Mouse (Mus musculus) midbrain, postnatal 0 days (tissue): ENCODE measurements around the gene Gapvd1. TPM values are rescaled to one million over a fixed set of nuclear protein-coding genes. Genes with fewer than 3 reads are reported as not detected.

Experiments used
- ATAC-seq: fragments of 200-750 bp; cut with Nextera tagmentation; 2 replicates; pipeline ENCODE4 v1.8.0; 2017; ENCODE audit warnings: moderate number of reproducible peaks, mild to moderate bottlenecking, moderate TSS enrichment, moderate library complexity; ENCODE audit not compliant: low FRiP score
- DNase-seq: peaks from one replicate; pipeline ENCODE4 v3.0.0-alpha.2; 2015; ENCODE audit warnings: low spot score
- H3K27ac ChIP-seq: fragments of 300-500 bp; sonication (generic); 2 replicates; pipeline ENCODE4 v1.5.1; 2014; ENCODE audit warnings: low read depth, mild to moderate bottlenecking, low read length, mixed read lengths
- H3K27me3 ChIP-seq: fragments of 300-500 bp; sonication (generic); 2 replicates; pipeline ENCODE4 v1.6.1; 2014; ENCODE audit warnings: low read length, control low read depth, mixed read lengths; ENCODE audit not compliant: insufficient read depth
- H3K36me3 ChIP-seq: fragments of 300-500 bp; sonication (generic); 2 replicates; pipeline ENCODE4 v1.6.1; 2014; ENCODE audit warnings: low read length, control low read depth, mixed read lengths; ENCODE audit not compliant: insufficient read depth
- H3K4me1 ChIP-seq: fragments of 300-500 bp; sonication (generic); 2 replicates; pipeline ENCODE4 v1.6.1; 2014; ENCODE audit warnings: mild to moderate bottlenecking, control low read depth, antibody characterized with exemption, low read length, mixed read lengths; ENCODE audit not compliant: insufficient read depth
- H3K4me2 ChIP-seq: fragments of 300-500 bp; sonication (generic); 2 replicates; pipeline ENCODE4 v1.6.1; 2014; ENCODE audit warnings: low read depth, mild to moderate bottlenecking, low read length, mixed read lengths; ENCODE audit not compliant: poor library complexity, severe bottlenecking
- H3K4me3 ChIP-seq: fragments of 300-500 bp; sonication (generic); 2 replicates; pipeline ENCODE4 v1.5.1; 2014; ENCODE audit warnings: low read depth, mild to moderate bottlenecking, low read length, moderate library complexity
- H3K9ac ChIP-seq: fragments of 300-500 bp; sonication (generic); replicated peaks from 2 replicates; pipeline ENCODE4 v1.6.1; 2014; ENCODE audit warnings: mild to moderate bottlenecking, low read length, moderate library complexity, mixed read lengths; ENCODE audit not compliant: poor library complexity, severe bottlenecking
- H3K9me3 ChIP-seq: fragments of 300-500 bp; sonication (generic); 2 replicates; pipeline ENCODE4 v1.6.1; 2016; ENCODE audit warnings: low read length, control low read depth
- CTCF ChIP-seq: IDR thresholded peaks from 2 replicates; pipeline ENCODE4 v1.5.1; 2016; ENCODE audit warnings: antibody characterized with exemption, mild to moderate bottlenecking
- WGBS: fragments of 180-500 bp; shearing (Covaris S2); extraction: QIAGEN DNeasy Blood & Tissue Kit; methylation state at CpG from one replicate; pipeline ENCODE4 v1.1.7; 2014; 5-methylcytosine and 5-hydroxymethylcytosine counted together
- polyA plus RNA-seq: library from polyadenylated mRNA; unstranded; fragments of >200 nt; fragmentation: Nextera tagmentation; extraction: Ambion mirVana; gene quantifications from 2 replicates; pipeline ENCODE4 v1.2.1, GENCODE M21; 2015
- total RNA-seq: library from RNA; depleted of rRNA; stranded (reverse); fragments of >200 nt; gene quantifications from 2 replicates; pipeline ENCODE4 v1.2.3, GENCODE M21; 2014

Gapvd1 gene
- total and polyA plus RNA-seq, 2 experiments from 2014 or later = 87.9 to 89.2 TPM

DNA sequence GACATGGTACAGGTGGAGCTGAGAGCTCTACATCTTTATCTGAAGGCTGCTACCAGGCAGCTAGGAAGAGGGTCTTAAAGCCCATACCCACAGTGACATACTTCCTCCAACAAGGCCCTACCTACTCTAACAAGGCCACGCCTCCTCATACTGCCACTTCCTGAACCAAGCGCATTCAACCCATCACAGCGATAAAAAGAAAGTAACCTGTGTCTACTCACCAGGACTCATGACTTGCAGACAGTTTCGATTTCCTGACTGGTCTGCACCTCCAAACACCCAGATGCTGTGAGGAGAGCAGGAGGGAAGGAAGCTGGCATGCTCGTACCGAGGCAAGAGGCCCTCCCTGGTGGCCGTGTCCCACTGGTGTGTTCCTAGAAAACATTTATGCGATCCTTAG, 35.2 kb upstream of the Gapvd1 start:
- no peak for TF ChIP-seq CTCF
- Histone ChIP-seq H3K4me2 (no peak overlapping the region), H3K4me1 (no peaks in the 10 kb centered on the region), H3K36me3 (peaks cover 10% of the 10 kb centered on the region), H3K4me3 (no peak overlapping the region), H3K27ac (no peak overlapping the region), H3K9me3 (no peaks in the 10 kb centered on the region), H3K27me3 (no peaks in the 10 kb centered on the region), H3K9ac (no peak overlapping the region)
- no peak for DNase-seq
- WGBS = 96% methylated on average over 8 of the region's 8 CpGs
- ATAC-seq = no peak

DNA sequence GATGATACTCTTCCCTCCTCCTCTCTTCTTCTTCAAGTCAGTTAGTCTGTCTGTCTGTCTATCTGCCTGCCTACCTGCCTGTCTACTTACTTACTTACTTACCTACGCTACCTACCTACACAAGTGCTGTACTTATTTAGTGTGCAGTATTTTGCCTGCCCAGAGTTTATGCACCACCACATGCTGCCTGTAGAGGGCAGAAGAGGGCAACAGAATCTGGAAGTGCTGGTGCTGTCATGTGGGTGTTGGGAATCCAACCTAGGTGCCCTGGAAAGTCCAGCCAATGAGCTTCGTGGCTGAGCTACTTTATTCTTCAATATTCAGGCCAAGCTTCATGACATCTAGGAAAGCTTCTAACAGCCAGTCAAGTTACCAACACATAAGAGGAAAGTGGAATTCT, 29.1 kb upstream of the Gapvd1 start:
- Histone ChIP-seq H3K4me1 (no peaks in the 10 kb centered on the region), H3K4me3 (no peak overlapping the region), H3K27ac (no peak overlapping the region), H3K36me3 (peaks cover 22% of the 10 kb centered on the region), H3K27me3 (no peaks in the 10 kb centered on the region), H3K9ac (no peak overlapping the region), H3K4me2 (no peak overlapping the region), H3K9me3 (no peaks in the 10 kb centered on the region)
- DNase-seq (no peak), ATAC-seq (no peak)
- TF ChIP-seq CTCF = peak; percentile 79
- 77% methylated on average over 2 of the region's 2 CpGs for WGBS

DNA sequence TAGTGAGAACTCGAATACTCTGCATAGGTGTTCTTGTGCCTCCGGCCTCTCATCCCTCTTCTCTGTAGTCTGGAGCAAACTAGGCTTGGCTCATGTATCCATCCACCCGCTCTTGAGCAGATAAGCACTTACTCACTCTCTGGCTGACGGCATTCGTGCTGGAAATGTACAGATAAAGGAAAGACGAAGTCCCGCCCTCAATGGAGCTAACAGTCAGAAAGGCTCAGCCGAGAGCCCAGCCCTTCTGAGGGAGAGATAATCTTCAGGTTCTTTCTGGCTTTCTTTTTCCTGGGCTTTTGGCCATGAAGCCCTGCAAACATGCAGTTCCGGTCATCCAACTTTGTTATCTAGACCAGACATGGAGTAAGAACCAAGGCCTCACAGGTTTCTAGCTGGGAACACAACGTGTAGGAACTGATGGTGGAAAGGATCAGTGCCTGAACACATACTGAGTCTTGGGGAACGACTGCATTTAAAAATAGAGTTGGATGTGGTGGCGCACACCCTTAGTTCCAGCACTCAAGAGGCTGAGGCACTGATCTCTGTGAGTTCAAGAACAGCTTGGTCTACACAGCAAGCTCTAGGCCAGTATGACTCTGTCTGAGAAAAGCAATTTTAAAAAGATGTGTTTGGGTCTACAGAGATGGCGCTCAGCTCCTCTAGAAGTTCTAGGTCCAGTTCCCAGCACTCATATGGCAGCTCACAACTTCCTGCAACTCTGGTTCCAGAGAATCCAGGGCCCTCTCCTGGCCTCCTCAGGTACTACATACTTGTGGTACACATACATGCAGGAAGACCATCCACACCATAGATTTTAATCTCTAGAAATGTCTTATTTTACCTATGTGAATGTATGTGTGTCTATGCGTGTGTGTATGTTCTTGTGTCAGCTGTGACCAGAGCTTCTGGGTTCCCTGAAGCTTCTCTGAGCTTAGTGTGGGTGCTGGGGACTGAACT, 28.3 kb upstream of the Gapvd1 start:
- H3K9ac ChIP-seq = no peak overlapping the region
- no peaks in the 10 kb centered on the region for H3K4me1 ChIP-seq
- no peak overlapping the region for H3K4me3 ChIP-seq
- H3K4me2 ChIP-seq = no peak overlapping the region
- ATAC-seq (no peak), DNase-seq (no peak)
- whole genome bisulfite sequencing = 93% methylated on average over 14 of the region's 14 CpGs
- peaks cover 20% of the 10 kb centered on the region for H3K36me3 ChIP-seq
- H3K27me3 ChIP-seq = no peaks in the 10 kb centered on the region
- no peak overlapping the region for H3K27ac ChIP-seq
- H3K9me3 ChIP-seq = no peaks in the 10 kb centered on the region
- TF ChIP-seq CTCF = no peak

DNA sequence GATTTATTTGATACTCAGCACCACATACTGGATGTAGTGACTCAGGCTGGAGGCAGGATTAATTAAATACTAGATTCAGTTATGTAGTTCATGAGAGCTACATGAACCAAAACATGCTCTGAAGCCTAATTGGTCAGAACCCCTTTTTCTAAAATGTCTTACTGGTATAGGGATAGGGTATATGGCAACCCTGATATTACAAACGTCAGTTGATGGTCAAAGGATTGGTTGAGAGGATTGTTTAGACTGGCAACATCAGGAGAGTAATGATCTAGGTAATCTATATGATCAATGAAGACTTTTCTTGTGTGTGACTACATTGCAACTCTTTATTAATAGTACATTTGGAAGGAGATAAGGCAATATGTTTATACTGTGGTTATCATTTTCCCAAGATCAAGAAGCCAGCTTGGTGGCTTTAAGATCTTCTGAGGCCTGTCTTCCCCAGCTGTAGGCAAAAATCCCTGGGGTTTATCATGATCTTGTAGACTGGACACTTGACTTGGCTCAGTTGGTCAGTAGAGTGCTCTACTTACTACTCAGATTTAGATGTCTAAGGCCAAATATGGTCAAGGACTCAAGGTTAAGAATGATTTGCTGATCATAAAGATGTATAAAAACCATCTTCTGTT, 22.3 kb upstream of the Gapvd1 start:
- H3K36me3 ChIP-seq = peaks cover 42% of the 10 kb centered on the region
- DNase-seq = no peak
- 54% methylated on average over 1 of the region's 1 CpGs for WGBS
- H3K4me3 ChIP-seq = no peak overlapping the region
- H3K27ac ChIP-seq = no peak overlapping the region
- no peak for TF ChIP-seq CTCF
- no peak overlapping the region for H3K9ac ChIP-seq
- no peak for ATAC-seq
- no peak overlapping the region; the same call in 1 of the 2 replicates for H3K4me2 ChIP-seq
- H3K27me3 ChIP-seq = no peaks in the 10 kb centered on the region
- no peaks in the 10 kb centered on the region for H3K9me3 ChIP-seq
- H3K4me1 ChIP-seq = peaks cover 9% of the 10 kb centered on the region; the same call in 1 of the 2 replicates

DNA sequence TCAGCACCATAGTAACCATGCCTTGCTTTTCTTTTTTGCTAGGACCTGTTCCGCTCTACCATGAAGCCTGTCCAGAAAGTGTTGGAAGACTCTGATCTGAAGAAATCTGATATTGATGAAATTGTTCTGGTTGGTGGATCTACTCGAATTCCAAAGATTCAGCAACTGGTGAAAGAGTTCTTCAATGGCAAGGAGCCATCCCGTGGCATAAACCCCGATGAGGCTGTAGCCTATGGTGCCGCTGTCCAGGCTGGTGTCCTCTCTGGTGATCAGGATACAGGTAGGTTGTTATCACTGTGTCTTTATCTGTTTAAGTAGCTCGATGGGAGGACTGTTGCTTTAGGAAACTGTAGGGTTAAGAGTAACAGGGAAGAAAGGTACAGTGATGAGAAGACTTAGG, 19.5 kb upstream of the Gapvd1 start:
- Histone ChIP-seq H3K27ac (no peak overlapping the region), H3K9me3 (no peaks in the 10 kb centered on the region), H3K36me3 (peaks cover 38% of the 10 kb centered on the region), H3K9ac (no peak overlapping the region), H3K4me2 (0 out of 2 replicates have a peak overlapping the region, but pooled peaks have one; percentile 62), H3K4me3 (no peak overlapping the region), H3K4me1 (peaks cover 13% of the 10 kb centered on the region; the same call in 1 of the 2 replicates), H3K27me3 (no peaks in the 10 kb centered on the region)
- WGBS = 89% methylated on average over 6 of the region's 6 CpGs
- DNase-seq (no peak), ATAC-seq (no peak)
- no peak for TF ChIP-seq CTCF

DNA sequence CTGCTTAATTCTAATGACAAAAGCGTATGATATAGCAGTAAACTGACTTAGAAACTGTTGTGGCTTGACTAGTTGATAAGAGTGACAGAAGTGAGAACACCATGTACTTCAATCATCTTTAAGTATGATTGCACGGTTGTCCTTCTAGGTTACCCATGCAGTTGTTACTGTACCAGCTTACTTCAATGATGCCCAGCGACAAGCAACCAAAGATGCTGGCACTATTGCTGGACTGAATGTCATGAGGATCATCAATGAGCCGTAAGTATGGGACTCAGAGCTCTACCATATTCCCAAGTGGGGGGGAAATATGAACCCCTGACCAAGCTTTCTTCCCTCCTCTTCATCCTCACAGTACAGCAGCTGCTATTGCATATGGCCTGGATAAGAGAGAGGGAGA, 18.6 kb upstream of the Gapvd1 start:
- Histone ChIP-seq H3K9me3 (no peaks in the 10 kb centered on the region), H3K4me2 (peak overlapping the region; percentile 62), H3K4me3 (peak overlapping the region; percentile 88; the same call in 1 of the 2 replicates), H3K4me1 (peaks cover 13% of the 10 kb centered on the region; the same call in 1 of the 2 replicates), H3K27me3 (no peaks in the 10 kb centered on the region), H3K9ac (no peak overlapping the region), H3K36me3 (peaks cover 35% of the 10 kb centered on the region), H3K27ac (no peak overlapping the region)
- ATAC-seq = no peak
- no peak for DNase-seq
- no peak for TF ChIP-seq CTCF
- WGBS = 90% methylated on average over 4 of the region's 4 CpGs
